Mouse (Mus musculus): ENCODE measurements around the gene Gna11. TPM values are rescaled to one million over a fixed set of nuclear protein-coding genes. Genes with fewer than 3 reads are reported as not detected.
A peak's percentile ranks its signal among the peaks of the same experiment; 100 is the strongest.

Gene Gna11
- polyA plus RNA-seq, 1 experiment: 32.0 TPM

GRCm38 (mm10) chr10:81519978-81520365, 25.0 kb downstream of the Gna11 start:
- Histone ChIP-seq H3K9ac (ENCODE audit: low read depth, poor library complexity, severe bottlenecking) (no peak overlapping the region), H3K27ac (ENCODE audit: insufficient read depth, low read length) (no peak overlapping the region), H3K4me1 (ENCODE audit: control insufficient read depth, insufficient read depth, low read length) (peaks cover 3% of the 10 kb centered on the region), H3K27me3 (ENCODE audit: control insufficient read depth, insufficient read depth, low read length, poor library complexity, severe bottlenecking) (no peaks in the 10 kb centered on the region), H3K4me3 (ENCODE audit: low read depth, low read length) (no peak overlapping the region), H3K9me3 (replicated peaks; ENCODE audit: control insufficient read depth, insufficient read depth, low read length, poor library complexity, severe bottlenecking) (no peaks in the 10 kb centered on the region), H3K36me3 (ENCODE audit: control insufficient read depth, insufficient read depth, low read length, poor library complexity, severe bottlenecking) (no peaks in the 10 kb centered on the region)
- no peak for TF ChIP-seq POLR2A (IDR thresholded peaks at IDR 0.05; ENCODE audit: insufficient read depth, low read length)
- no peak for TF ChIP-seq EP300 (IDR thresholded peaks at IDR 0.05; ENCODE audit: insufficient read depth, low read depth, low read length)
- TF ChIP-seq CTCF (IDR thresholded peaks at IDR 0.05; ENCODE audit: low read depth, low read length): no peak

- Histone ChIP-seq H3K4me1 (ENCODE audit: control insufficient read depth, insufficient read depth, low read length) (peaks cover 2% of the 10 kb centered on the region), H3K36me3 (ENCODE audit: control insufficient read depth, insufficient read depth, low read length, poor library complexity, severe bottlenecking) (no peaks in the 10 kb centered on the region), H3K9me3 (replicated peaks; ENCODE audit: control insufficient read depth, insufficient read depth, low read length, poor library complexity, severe bottlenecking) (no peaks in the 10 kb centered on the region), H3K9ac (ENCODE audit: low read depth, poor library complexity, severe bottlenecking) (no peak overlapping the region), H3K4me3 (ENCODE audit: low read depth, low read length) (no peak overlapping the region), H3K27me3 (ENCODE audit: control insufficient read depth, insufficient read depth, low read length, poor library complexity, severe bottlenecking) (no peaks in the 10 kb centered on the region), H3K27ac (ENCODE audit: insufficient read depth, low read length) (no peak overlapping the region)
- no peak for TF ChIP-seq CTCF (IDR thresholded peaks at IDR 0.05; ENCODE audit: low read depth, low read length)
- TF ChIP-seq EP300 (IDR thresholded peaks at IDR 0.05; ENCODE audit: insufficient read depth, low read depth, low read length): no peak
- TF ChIP-seq POLR2A (IDR thresholded peaks at IDR 0.05; ENCODE audit: insufficient read depth, low read length): no peak
These were observed 25.6 kb downstream of the Gna11 start for GRCm38 (mm10) chr10:81519227-81519977.

GRCm38 (mm10) chr10:81518546-81518945, 26.4 kb downstream of the Gna11 start:
- H3K4me3 ChIP-seq (ENCODE audit: low read depth, low read length): no peak overlapping the region
- TF ChIP-seq CTCF (IDR thresholded peaks at IDR 0.05; ENCODE audit: low read depth, low read length) (peak; percentile 47), POLR2A (IDR thresholded peaks at IDR 0.05; ENCODE audit: insufficient read depth, low read length) (no peak)
- H3K27me3 ChIP-seq (ENCODE audit: control insufficient read depth, insufficient read depth, low read length, poor library complexity, severe bottlenecking): no peaks in the 10 kb centered on the region
- H3K9ac ChIP-seq (ENCODE audit: low read depth, poor library complexity, severe bottlenecking): no peak overlapping the region
- H3K27ac ChIP-seq (ENCODE audit: insufficient read depth, low read length): no peak overlapping the region
- H3K4me1 ChIP-seq (ENCODE audit: control insufficient read depth, insufficient read depth, low read length): peaks cover 2% of the 10 kb centered on the region
- H3K36me3 ChIP-seq (ENCODE audit: control insufficient read depth, insufficient read depth, low read length, poor library complexity, severe bottlenecking): no peaks in the 10 kb centered on the region
- no peaks in the 10 kb centered on the region for H3K9me3 ChIP-seq (replicated peaks; ENCODE audit: control insufficient read depth, insufficient read depth, low read length, poor library complexity, severe bottlenecking)

- TF ChIP-seq CTCF (IDR thresholded peaks at IDR 0.05; ENCODE audit: low read depth, low read length) (peak; percentile 0), EP300 (IDR thresholded peaks at IDR 0.05; ENCODE audit: insufficient read depth, low read depth, low read length) (no peak), POLR2A (IDR thresholded peaks at IDR 0.05; ENCODE audit: insufficient read depth, low read length) (no peak)
- peaks cover 2% of the 10 kb centered on the region for H3K4me1 ChIP-seq (ENCODE audit: control insufficient read depth, insufficient read depth, low read length)
- H3K36me3 ChIP-seq (ENCODE audit: control insufficient read depth, insufficient read depth, low read length, poor library complexity, severe bottlenecking): no peaks in the 10 kb centered on the region
These were observed 27.8 kb downstream of the Gna11 start for GRCm38 (mm10) chr10:81517227-81517626.

DNA sequence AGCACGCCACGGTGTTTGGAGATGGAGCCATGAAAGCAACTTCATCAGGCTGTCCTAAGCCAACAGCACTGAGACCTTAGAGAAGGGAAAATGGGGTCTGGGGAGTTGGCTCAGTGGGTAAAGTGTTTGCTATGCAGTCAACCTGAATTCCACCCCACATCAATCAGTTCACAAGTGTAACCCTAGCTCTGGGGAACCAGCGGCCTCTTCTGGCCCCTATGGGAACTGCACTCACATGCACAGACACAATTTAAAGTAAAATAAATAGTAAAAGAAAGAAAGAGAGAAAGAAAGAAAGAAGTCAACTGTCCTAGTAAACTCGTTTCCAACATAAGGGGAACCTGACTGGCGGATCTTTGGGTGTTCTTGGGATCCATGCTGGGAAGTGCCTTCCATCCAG, 31.2 kb downstream of the Gna11 start:
- Histone ChIP-seq H3K27me3 (ENCODE audit: control insufficient read depth, insufficient read depth, low read length, poor library complexity, severe bottlenecking) (no peaks in the 10 kb centered on the region), H3K36me3 (ENCODE audit: control insufficient read depth, insufficient read depth, low read length, poor library complexity, severe bottlenecking) (no peaks in the 10 kb centered on the region), H3K4me3 (ENCODE audit: low read depth, low read length) (no peak overlapping the region), H3K27ac (ENCODE audit: insufficient read depth, low read length) (no peak overlapping the region), H3K4me1 (ENCODE audit: control insufficient read depth, insufficient read depth, low read length) (peaks cover 2% of the 10 kb centered on the region), H3K9me3 (replicated peaks; ENCODE audit: control insufficient read depth, insufficient read depth, low read length, poor library complexity, severe bottlenecking) (no peaks in the 10 kb centered on the region), H3K9ac (ENCODE audit: low read depth, poor library complexity, severe bottlenecking) (no peak overlapping the region)
- TF ChIP-seq CTCF (IDR thresholded peaks at IDR 0.05; ENCODE audit: low read depth, low read length): peak; percentile 17
- no peak for TF ChIP-seq POLR2A (IDR thresholded peaks at IDR 0.05; ENCODE audit: insufficient read depth, low read length)

More at GRCm38 (mm10) chr10:81517227-81517626, 27.8 kb downstream of the Gna11 start:
- no peak overlapping the region for H3K27ac ChIP-seq (ENCODE audit: insufficient read depth, low read length)
- no peak overlapping the region for H3K9ac ChIP-seq (ENCODE audit: low read depth, poor library complexity, severe bottlenecking)
- H3K9me3 ChIP-seq (replicated peaks; ENCODE audit: control insufficient read depth, insufficient read depth, low read length, poor library complexity, severe bottlenecking): no peaks in the 10 kb centered on the region
- no peaks in the 10 kb centered on the region for H3K27me3 ChIP-seq (ENCODE audit: control insufficient read depth, insufficient read depth, low read length, poor library complexity, severe bottlenecking)
- no peak overlapping the region for H3K4me3 ChIP-seq (ENCODE audit: low read depth, low read length)

- Histone ChIP-seq H3K9me3 (replicated peaks; ENCODE audit: control insufficient read depth, insufficient read depth, low read length, poor library complexity, severe bottlenecking) (no peaks in the 10 kb centered on the region), H3K9ac (ENCODE audit: low read depth, poor library complexity, severe bottlenecking) (no peak overlapping the region), H3K36me3 (ENCODE audit: control insufficient read depth, insufficient read depth, low read length, poor library complexity, severe bottlenecking) (no peaks in the 10 kb centered on the region; the same call in 1 of the 2 replicates), H3K4me3 (ENCODE audit: low read depth, low read length) (no peak overlapping the region), H3K4me1 (ENCODE audit: control insufficient read depth, insufficient read depth, low read length) (peaks cover 3% of the 10 kb centered on the region), H3K27ac (ENCODE audit: insufficient read depth, low read length) (no peak overlapping the region), H3K27me3 (ENCODE audit: control insufficient read depth, insufficient read depth, low read length, poor library complexity, severe bottlenecking) (no peaks in the 10 kb centered on the region)
- TF ChIP-seq EP300 (IDR thresholded peaks at IDR 0.05; ENCODE audit: insufficient read depth, low read depth, low read length): no peak
- no peak for TF ChIP-seq POLR2A (IDR thresholded peaks at IDR 0.05; ENCODE audit: insufficient read depth, low read length)
- no peak for TF ChIP-seq CTCF (IDR thresholded peaks at IDR 0.05; ENCODE audit: low read depth, low read length)
These were observed 34.7 kb downstream of the Gna11 start for GRCm38 (mm10) chr10:81510246-81510810.
